Mouse (Mus musculus): Measurements from ENCODE around the gene Olfr340. TPM values are rescaled to one million over a fixed set of nuclear protein-coding genes. Genes with fewer than 3 reads are reported as not detected.
"Not testable (repeated sequence)": the region's sequence is repeated elsewhere in the genome, so short reads cannot be mapped to it uniquely, and the experiment has no call there.

Gene Olfr340
- not detected in 2 replicates for polyA plus RNA-seq (2012; rRNA removed)

DNA sequence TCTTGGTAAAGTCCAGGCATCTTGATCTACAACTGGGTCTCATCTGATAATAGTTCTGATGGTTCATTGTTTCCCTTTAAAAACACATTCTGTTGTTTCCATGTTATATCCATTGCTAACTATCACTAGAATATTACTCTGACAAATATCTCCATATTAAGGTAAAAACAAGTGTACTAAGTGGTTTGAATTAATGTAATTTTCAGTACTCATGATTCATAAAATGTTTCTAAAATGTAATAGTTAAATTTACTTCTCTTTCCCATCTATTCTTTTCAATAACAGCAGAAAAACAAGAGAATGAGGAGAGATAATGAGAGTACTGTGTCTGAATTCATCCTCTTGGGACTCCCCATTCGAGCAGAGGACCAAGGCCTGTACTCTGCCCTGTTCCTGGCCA is at the start of gene Olfr340:
Olfr340 (plus strand) TSS at position 301 of the 400 bp plus-strand sequence.
- DNase-seq (ENCODE audit: low read depth) = no peak

DNA sequence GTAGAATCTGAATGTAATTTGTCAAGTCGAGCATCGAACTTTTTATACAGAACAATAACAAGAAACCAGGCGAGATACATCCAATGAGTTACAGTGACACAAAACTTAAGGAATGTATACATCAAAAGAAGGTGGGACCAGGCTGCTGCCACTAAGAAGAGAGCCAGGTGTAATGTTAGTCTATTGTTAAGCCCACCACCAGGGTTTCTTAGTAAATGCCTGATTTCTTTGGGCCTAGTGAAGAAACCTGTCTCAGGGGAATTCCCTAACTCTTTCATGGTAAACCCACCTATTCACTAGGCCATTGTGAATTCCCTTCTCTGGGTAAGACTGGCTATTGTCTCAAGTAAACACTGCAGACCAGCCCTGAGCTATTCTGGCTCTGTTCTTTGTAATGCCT is 37.2 kb upstream of the Olfr340 start:
- DNase-seq (ENCODE audit: low read depth) = not testable (repeated sequence)

DNA sequence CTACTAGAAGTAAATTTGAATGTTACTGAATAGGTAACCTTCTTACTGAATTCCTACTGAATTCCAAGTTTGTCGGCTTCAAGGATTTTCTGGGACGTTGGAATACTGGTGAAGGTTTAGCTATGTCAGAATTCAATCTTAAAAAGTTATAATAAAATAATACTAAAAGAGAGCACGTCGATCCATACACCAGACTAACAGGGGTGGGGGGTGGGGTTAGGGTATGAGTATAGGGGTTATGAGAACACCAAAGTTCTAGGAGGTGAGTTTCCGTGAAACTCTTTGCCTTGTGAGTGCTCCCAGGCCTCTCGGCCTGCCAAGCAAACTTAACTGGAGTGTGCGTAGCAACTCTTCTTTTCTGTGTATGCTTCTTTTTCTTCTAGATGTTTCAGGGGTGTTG is 36.8 kb upstream of the Olfr340 start:
- not testable (repeated sequence) for DNase-seq (ENCODE audit: low read depth)

DNA sequence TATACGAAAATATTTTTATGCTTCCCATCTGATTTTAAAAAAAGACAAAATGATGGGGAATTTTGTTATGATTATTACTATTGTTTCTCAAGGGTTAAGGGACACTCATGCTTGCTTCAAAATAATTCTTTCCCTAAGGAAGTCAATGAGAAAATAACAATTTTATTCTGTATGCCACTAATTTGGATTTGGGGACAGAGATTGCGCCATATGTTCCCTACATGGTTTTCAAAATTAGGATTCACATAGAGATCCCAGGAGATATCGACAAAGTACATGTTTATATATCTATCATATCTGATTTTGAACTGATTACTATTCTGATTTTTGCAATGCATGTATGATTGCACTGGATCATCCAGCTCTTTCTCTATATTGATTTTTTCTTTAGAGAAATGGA is 33.7 kb upstream of the Olfr340 start, which contains the start of gene Olfr339:
Olfr339 (plus strand) TSS at position 301 of the 400 bp plus-strand sequence.
- DNase-seq (ENCODE audit: low read depth) = no peak

DNA sequence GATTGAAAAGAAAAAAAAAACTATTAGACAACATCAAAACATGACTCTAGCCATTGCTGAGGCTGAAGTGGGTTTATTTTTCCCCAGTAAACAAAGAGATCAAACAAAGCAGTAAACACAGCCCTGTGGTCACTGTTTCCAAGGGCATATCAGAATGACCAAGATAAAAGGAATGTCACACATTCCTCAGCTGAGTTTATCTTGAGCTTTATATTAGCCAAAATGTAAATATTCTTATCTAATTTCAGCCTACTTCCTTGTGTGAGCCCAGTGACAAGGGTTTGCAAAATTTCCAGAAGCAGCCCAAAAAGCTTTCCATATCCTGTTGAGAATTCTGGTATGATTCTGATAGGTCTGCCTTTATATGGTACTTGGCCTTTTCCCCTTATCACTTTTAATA is 21.2 kb downstream of the Olfr340 start:
- no peak for DNase-seq (ENCODE audit: low read depth)

DNA sequence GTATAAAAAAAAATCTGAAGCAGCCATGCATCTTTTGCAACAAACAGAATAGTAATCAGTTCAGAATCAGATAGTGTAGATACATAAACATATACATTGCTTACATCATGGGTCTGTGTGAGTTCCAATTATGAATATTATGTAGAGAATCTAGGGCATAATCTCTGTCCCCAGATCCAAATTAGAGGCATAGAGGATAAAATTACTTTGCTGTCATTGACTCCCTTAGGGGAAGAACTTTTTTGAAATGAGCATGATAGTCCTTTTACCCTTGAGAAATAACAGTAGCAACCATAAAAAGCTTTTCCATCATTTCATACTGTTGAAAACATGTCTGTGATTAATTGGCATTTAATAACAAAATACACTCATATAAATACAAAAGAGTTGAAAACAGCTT is 30.0 kb downstream of the Olfr340 start, which contains the start of gene Olfr341:
Olfr341 (minus strand) TSS at position 101 of the 400 bp plus-strand sequence.
- DNase-seq (ENCODE audit: low read depth) = no peak

Other genes with a start within 250 kb of the Olfr340 start
- gene Ptgs1, start 222.2 kb upstream of the Olfr340 start, polyA plus RNA-seq (2012; rRNA removed) = 61.1 and 66.4 TPM in 2 replicates
- not detected in 2 replicates for gene Olfr338, start 79.1 kb upstream of the Olfr340 start, polyA plus RNA-seq (2012; rRNA removed)
- gene Olfr339, start 33.6 kb upstream of the Olfr340 start, polyA plus RNA-seq (2012; rRNA removed) = not detected in 2 replicates
- gene Olfr341, start 29.9 kb downstream of the Olfr340 start, polyA plus RNA-seq (2012; rRNA removed) = not detected in 2 replicates
- not detected in 2 replicates for gene Olfr342, start 72.4 kb downstream of the Olfr340 start, polyA plus RNA-seq (2012; rRNA removed)
- not detected in 2 replicates for gene Olfr344, start 114.1 kb downstream of the Olfr340 start, polyA plus RNA-seq (2012; rRNA removed)
- not detected in 2 replicates for gene Olfr345, start 187.5 kb downstream of the Olfr340 start, polyA plus RNA-seq (2012; rRNA removed)
- gene Olfr346, start 233.2 kb downstream of the Olfr340 start, polyA plus RNA-seq (2012; rRNA removed) = not detected in 2 replicates

Data from gonadal fat pad, adult 2 months (tissue).